Mouse (Mus musculus): Measurements from ENCODE around the gene Wwp2. TPM values are rescaled to one million over a fixed set of nuclear protein-coding genes. Genes with fewer than 3 reads are reported as not detected.
"Not testable (repeated sequence)": the region's sequence is repeated elsewhere in the genome, so short reads cannot be mapped to it uniquely, and the experiment has no call there.

Wwp2 gene
- total RNA-seq, 2 experiments from 2014 or later: 22.5 to 25.8 TPM

DNA sequence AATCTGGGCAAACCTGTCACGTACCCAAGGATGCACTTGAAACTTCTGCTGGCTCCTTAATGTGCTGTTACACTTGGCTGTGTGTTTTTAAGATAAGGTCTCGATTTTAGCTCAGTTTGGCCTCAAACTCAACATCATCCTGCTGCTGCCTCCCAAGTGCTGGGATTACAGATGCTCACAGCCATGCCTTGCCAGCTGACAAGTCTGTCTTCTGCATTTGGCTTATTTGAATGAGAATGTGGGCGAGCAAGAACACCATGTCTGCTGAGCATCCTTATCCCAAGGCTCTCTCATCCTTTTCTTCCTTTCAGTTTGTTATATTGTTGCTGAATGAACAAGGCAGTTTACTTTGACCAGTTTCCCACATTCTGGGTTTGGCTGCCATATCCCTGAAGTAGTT lies 39.4 kb downstream of the Wwp2 start:
- DNase-seq: no peak

DNA sequence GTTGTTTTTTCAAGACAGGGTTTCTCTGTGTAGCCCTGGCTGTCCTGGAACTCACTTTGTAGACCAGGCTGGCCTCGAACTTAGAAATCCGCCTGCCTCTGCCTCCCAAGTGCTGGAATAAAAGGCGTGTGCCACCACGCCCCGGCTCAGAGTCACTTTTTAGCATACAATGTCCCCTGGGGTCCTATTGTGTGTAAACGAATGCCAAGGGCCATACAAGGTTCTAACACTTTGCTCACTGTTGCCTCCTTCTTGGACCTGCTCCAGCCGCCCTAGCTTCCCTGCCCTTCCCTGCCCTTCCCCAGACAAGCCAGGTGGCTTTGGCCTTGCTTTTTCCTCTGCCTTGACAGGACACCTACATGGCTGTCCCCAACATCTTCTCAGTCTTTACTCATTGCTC lies 40.6 kb downstream of the Wwp2 start:
- not testable (repeated sequence) for DNase-seq

DNA sequence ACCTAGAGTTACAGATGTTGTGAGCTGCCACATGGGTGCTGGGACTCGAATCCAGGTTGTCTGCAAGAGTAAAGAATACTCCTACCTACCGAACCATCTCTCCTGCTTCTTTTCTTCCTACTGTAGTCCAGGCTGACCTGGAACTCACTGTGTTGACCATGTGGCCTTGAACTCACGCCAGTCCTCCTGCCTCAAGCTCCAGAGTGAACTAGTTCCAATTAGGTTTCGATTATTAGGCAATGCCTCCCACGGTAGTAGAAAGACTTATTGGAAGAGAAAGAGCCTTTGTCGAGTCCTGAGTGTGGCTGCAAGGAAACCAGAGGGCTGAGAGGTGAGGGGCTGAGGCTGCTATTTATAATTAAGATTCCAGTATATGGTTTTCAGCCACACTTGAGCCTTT lies 42.6 kb downstream of the Wwp2 start:
- no peak for DNase-seq

DNA sequence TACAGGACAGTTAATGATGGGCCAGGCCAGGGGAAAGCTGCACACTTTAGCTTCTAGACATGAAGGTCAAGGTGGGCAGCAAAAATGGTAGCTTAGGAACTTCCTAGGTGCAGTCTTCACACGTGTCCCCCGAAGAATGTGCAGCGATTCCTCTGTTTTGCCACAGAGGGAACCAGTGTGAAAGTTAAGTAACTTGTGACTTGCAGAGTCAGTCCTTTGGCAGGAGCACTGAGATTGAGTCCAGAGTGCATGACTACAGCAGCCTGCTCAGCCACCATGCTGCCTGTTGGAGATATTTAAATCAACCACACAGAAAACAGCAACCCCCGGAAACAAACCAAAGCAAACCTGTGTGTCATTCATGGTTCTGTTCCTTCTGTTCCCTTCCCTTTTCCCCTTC lies 44.3 kb downstream of the Wwp2 start:
- no peak for DNase-seq

DNA sequence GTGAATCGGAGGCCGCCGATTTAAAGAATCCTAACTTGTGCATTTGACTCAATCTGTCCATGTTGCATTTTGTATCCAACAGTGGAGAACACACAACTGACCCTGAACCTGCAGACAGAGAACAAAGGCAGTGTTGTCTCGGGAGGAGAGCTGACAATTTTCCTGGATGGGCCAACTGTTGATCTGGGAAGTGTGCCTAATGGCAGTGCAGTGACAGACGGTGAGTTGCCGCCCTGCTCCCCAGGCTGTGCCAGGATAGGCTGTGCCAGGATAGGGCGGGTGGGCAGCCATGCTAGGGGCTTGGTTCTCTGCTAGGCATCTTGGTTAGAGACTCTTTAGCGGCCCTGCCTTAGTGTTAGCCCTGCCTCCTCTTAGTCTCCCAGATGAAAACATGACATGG lies 47.1 kb downstream of the Wwp2 start:
- DNase-seq: peak in 1 of 2 experiments; percentile 39

DNA sequence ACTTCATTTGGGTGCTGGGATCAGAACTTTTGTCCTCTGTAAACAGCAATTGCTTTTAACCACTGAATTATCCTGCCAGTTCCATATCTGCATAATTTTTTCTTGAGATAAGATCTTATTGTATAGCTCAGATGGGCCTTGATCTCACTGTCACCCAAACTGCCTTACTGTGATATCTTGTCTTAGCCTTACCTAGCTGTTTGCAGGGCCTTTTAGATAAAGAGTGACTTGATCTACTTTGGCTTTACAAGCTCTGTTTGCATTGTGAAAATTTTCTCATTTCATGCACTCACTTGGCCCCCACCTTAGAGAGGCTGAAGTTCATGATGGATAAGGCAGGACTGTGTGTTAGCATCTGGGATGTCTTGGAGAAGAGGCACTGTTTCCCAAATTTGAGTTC lies 48.8 kb downstream of the Wwp2 start:
- no peak for DNase-seq

DNA sequence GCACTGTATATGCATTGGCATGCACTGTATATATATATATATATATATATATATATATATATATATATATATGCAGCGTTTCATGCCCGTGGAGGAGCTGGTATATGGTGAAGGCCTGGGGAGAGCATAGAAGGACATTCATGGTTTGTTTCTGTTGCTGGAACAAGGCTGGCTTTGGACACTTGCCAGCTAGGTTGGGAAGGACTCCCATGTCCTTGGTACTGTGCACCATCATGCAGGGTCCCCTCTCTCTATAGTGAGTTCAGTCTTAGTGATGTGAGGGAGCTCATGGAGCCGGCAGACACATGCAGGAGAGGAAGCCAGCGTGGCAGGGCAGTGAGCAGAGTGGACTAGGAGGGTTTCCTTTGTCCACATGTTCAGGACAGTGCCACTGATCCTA lies 52.4 kb downstream of the Wwp2 start:
- DNase-seq: no peak

DNA sequence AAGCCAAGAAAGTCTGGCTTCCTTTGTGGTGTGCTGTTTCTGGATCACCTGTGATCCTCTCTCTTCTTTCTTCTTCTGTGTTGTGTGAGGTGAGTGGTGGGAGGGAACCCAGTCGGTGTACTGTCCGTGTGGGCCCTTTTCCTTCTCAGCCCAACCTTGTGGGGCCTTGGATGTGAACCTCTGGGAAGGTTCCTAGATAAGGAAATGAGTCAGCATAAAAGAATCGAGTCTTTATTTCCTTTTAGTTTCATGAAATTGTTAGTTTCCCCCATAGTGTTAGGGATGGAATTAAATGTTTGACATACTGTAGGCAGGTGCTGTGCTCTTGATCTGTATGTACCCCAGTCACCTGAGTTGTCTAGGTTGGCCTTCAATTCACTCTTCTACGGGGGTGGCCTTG lies 52.9 kb downstream of the Wwp2 start:
- no peak for DNase-seq

DNA sequence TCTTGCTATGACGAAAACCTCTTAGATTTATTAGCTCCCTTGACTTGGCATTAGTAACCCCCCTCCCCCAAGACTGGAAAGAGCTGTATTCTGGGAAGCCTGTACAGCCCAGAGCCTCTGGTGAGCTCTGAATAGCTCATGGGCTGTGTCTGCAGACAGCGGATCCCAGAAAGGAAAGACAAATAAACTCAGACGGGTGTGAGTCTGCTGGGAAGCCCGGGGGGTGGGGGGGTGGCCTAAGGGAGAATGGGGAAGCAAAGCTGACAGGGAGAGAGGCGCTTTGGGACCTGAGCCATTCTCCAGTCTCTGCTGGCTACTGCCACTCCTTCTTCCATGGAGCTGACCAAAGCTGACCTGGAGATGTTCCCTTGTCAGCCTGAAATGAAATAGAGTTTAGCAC lies 53.8 kb downstream of the Wwp2 start:
- DNase-seq: peak; percentile 30 to 36

DNA sequence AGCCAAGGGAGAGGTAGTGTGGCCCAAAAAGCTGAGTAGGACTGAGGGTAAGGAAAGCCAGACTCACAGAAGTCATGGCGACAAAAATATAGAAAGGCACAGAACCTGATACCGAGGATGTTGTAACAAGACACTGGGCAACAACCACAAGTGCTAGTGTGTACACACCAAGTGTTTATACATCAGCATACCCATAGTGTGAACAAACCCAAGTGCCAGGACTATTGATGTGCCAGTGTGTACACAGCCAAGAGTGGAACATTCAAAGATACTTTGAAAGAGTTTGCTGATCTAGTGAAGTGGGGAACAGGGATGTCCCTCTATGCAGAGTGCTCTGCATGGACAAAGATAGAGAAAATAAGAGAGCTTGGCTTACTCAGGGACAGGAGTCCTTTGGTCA lies 54.5 kb downstream of the Wwp2 start:
- no peak for DNase-seq

DNA sequence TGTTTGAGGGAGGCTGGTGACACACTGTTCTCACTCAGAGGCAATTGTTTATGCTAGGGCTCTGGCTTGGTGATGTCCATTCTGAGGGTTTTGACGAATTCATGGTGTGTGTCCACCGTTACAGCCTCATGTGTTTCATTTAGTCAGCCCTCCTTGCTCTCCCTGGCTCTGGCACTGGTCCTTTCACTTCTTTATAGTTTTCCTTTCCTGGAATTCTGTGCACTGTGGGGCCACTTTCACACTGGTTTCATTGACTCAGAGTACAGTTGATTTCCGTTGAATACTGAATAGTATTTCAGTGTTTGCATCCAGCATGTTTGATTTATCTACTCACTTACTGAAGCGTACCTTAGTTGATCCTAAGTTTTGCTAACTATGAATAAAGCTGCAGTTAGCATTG lies 55.0 kb downstream of the Wwp2 start:
- DNase-seq: no peak

DNA sequence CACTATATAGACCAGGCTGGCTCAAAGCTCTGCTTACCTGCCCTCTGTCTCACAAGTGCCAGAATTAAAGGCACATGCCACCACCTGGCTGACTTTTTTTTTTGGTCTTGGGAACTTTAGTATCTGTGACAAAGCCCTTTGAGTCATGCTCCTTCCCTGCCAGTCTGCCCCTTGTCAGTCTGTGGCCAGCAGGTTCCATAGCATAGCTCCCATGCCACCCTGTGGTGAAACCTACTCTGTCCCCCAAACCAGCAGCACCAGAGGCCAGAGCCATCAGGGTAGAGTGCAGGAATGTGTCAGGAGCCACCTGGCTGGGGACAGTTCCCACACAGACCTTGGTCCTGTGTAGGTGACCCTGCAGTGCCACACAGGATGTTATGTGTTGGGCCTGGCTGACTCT lies 55.7 kb downstream of the Wwp2 start:
- DNase-seq: no peak

DNA sequence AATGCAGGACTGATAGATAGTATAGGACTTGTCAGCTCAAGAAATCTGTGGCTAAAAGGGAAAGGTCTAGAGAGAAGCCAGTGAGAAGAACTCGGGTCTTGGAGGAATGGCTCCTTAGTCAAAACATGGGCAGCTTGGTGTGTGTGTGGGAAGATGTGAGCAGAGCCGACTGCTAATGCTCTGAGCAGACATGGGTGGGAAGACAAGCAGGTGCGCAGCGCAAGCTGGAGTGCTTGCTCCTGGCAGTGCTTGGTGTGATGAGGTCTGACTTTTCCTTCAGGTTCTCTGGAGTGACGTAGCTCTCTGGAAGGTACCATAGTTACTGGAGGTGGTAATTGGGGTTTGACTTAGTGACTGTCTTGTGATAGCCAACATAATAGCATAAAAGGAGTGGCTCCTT lies 56.6 kb downstream of the Wwp2 start:
- no peak for DNase-seq

DNA sequence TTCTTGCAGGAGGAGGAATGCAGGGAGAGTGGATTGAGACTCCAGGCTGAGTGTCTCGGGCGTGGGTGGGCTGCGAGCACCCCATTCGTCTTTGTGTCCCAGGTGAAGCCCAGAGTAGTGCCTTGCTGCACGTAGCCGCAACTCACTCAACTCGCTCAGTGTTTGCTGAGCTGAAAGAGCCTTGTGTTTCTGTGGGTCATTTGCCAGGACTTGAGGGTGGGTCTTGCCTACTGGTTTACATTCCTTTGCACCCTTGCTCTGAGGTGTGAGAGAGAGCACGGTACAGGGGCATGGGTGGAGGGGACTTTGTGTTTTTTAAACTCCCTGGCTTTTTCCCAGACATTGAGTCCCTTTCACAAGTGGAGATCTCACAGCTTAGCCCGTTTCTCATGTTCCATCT lies 59.3 kb downstream of the Wwp2 start:
- no peak for DNase-seq

DNA sequence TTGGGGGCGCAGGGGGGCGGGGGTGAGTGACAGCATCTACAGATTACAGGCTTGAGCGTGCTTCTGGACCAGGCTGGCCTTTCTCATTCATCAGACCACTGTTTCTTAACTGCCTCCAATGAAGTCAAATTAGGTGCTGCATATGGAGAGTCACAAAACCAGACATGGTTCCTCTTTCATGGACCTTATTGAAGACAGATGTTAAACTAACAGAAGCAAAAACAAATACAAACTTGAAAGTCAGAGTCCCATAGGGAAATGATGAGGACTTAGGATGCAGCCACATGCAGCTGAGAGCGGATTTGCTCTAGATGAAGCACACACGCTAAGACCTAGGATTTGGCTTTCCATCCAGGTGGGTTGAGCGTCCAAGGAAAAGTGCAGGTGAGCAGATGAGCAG lies 61.5 kb downstream of the Wwp2 start:
- DNase-seq: no peak

DNA sequence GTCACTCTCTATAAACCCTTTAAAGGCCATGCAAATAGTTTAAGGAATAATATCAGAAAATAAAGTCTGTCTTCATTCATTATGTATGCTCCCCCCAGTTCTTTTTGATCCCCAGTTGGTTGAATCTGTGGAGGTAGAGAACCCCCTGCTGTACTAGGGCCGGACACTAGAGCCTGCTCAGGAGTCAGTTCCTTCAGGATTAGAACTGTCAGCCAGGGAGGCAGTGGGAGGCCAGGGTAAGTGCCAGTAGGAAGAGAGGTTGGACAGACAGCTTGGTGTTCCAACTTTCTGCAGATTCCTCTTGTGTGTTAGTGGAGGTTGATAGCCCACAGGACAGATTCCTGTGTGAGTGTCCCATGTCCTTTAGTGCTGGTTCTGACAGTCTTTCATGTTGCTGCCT lies 62.2 kb downstream of the Wwp2 start:
- peak in 1 of 2 experiments; percentile 20 for DNase-seq

DNA sequence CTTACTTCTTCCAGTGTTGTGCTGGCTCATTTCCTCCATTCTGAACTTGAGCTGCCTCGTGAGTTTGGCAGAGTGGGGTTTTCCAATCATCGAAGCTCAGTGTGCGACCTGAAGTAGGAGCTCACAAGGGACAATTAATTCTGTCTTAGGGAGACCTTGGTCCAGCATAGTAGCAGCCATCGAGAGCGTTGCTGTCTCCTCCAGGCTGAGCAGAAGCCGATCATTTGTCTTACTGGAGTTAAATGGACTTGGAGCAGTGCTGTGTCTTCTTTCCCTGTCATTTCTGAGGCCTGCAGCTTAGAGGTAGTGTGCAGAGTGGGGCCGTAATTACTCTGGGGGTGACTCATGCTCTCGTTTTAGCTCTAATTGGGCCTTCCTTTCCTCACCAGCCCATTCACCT lies 62.6 kb downstream of the Wwp2 start:
- DNase-seq: peak in 1 of 2 experiments; percentile 20

DNA sequence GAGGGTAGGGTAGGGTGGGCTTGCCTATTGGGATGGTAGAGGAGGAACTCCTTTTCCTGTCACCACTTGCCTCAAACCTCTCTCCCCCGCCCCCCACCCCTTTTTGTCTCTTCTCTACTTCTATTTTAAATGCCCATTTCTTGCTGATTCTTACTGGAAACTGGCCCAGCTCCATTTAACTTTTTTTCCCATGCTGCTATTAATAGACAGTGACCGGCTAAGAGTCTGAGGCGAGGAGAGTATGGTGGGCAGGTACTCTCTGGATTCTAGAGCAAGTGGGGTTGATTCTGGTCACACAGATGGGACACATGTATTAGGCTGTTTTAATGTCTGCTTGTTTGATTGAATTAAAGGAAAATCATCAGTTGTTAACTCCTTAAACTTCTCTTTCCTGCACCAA lies 63.4 kb downstream of the Wwp2 start:
- no peak for DNase-seq

DNA sequence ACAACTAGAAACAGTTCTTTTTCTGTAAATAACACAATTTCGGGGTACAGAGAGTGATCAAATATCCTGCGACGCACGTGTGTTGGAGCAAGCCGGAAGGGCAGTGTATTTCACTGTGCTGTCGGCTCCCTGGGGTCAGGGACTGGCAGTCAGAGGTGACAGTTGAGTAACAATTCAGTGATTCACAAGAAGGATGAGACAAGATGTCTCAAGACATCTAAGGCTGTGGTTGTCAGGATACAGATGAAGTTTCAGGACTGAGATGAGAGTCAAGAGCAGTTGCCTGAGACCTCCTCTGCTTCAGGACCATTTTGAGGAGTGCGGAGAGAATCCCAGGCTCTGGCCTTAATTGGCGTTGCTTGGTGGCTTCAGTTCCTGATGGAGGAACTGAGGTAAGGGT lies 66.2 kb downstream of the Wwp2 start:
- no peak for DNase-seq

DNA sequence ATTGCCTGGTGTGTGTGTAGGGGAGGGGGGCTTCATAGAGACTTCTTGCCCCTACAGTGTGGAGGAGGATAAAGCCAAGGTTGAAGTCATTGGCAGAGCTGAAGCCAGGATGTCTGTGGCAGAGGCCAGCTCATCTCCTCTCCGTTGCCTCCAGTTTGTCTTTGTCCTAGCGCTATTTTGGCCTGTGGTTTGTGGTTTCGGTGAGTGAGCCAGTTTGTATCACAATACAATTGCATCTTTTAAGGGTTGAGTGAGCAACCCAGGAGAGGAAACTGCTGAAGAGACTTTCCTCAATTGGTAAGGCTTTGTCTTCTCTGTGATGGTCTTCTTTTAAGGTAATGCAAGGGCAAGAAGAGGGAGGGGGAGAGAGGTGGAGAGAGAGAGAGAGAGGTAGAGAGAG lies 66.8 kb downstream of the Wwp2 start:
- DNase-seq: no peak

DNA sequence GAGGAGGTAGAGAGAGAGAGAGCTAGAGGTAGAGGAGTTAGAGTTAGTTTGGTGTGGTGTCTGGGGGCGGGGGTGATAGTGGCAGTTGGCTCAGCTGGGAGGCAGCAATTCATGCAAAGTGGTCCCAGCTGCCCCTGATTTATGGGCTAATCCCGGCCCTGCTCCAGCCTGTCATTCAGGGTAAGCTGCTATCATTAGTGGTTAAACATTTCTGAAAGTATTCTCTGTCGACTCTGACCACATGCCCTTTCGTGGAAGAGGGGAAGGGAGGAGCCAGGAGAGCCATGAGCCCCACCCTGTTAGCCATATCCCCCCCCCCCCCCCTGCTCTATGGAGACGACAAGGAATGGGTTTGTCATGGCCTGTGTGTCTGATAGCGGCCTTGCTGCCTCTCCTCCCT lies 67.2 kb downstream of the Wwp2 start:
- DNase-seq: no peak

DNA sequence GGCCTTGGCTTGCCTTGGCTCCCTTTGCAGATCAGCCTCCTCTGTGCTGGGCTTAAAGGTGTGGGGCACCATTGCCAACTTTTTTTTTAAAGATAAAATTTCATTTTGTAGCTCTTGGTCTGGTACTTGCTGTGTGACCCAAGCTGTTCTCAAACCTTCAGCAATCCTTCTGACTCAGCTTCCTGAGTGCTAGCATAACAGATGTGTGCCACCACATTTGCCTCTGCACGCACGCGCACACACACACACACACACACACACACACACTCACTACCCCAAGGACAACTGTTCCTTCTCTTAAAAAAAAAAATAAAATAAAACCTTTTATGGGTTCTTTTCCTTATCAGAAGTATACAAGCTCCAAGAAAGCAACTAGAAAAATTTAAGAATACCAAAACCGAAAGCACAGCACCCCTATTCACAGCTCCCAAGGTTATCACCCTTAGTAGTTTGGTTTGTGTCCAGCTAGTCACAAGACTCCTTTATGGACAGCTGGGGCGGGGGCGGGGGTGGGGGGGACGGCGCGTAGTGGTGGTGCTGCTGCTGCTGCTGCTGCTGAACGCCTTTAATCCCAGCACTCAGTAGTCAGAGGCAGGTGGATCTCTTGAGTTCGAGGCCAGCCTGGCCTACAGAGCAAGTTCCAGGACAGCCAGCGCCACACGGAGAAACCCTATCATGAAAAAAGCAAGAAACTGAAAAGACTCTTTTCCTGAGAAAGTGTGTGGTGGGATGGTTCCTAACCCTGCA lies 68.2 kb downstream of the Wwp2 start:
- no peak for DNase-seq

DNA sequence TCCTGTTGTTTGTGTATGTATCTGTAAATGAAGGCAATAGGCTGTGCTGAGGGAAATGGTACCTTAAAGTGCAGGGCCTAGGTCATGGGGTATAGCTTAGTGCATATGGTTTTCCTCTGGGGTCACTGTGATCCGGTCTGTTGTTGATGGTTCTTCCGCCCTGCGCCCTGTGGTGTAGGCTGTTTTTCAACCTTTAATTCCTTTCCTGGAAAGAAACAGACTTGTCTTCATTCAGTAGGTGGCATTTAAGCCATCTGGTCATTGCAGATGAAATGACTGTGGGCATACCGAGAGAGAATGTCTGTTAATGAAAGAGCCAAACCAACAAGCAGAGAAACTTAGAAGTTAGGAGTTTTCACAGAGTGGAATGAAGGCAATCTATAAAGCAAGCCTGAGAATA lies 69.1 kb downstream of the Wwp2 start:
- DNase-seq: no peak

DNA sequence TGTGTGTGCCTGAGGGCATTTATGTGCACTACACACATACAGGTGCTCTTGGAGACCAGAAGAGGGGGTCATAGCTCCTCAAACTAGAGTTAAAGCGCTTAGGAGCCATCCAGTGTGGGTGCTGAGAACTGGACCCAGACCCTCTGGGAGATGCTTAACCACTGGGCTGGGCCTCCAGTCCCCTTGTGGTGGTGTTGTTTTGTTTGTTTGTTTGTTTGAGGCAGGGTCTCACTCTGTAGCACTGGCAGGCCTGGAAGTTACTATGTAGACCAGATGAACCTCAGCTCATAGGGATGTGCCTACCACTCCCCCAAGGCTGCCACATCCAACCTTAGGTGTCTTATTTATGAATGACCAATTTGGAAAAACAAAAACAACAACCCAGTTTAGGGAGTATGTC lies 70.9 kb downstream of the Wwp2 start:
- no peak for DNase-seq

DNA sequence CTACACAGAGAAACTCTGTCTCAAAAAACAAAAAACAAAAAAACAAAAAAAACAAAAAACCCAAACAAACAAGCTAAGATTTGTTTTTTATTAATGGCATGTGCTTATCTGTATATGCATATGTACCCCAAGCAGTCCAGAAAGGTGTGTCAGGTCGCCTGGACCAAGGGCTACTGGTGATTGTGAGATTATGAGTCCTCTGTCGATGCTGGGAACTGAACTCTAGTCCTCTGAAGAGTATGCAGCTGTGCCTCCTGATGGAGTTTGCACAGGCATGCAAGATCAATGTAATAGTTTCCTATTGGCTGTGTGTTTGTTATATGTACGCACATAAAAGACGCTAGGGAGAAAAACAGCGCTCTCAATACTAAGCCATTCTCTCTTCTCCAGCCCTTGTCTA lies 74.0 kb downstream of the Wwp2 start:
- no peak for DNase-seq

Measured in heart, adult 18-20 months (tissue).